Mouse (Mus musculus) ES-E14 (cell line): Measurements from ENCODE around the gene March1.

Experiments used
- CHD2 ChIP-seq: IDR thresholded peaks from 2 replicates; pipeline ENCODE4 v1.6.1; 2014; ENCODE audit warnings: mild to moderate bottlenecking, low read depth, low read length, inconsistent platforms
- HCFC1 ChIP-seq: IDR thresholded peaks from 2 replicates; pipeline ENCODE4 v1.6.1; 2012; ENCODE audit warnings: low read length, inconsistent platforms, borderline replicate concordance; ENCODE audit not compliant: insufficient read depth
- MAFK ChIP-seq: IDR thresholded peaks from 2 replicates; pipeline ENCODE4 v1.6.1; 2014; ENCODE audit warnings: mild to moderate bottlenecking, low read depth, low read length, inconsistent platforms; ENCODE audit not compliant: insufficient read depth
- ZC3H11A ChIP-seq: IDR thresholded peaks from 2 replicates; pipeline ENCODE4 v1.6.1; 2012; ENCODE audit warnings: low read depth, mild to moderate bottlenecking, inconsistent platforms, low read length, borderline replicate concordance
- ZNF384 ChIP-seq: IDR thresholded peaks from 2 replicates; pipeline ENCODE4 v1.6.1; 2012; ENCODE audit warnings: low read depth, low read length, inconsistent platforms

DNA sequence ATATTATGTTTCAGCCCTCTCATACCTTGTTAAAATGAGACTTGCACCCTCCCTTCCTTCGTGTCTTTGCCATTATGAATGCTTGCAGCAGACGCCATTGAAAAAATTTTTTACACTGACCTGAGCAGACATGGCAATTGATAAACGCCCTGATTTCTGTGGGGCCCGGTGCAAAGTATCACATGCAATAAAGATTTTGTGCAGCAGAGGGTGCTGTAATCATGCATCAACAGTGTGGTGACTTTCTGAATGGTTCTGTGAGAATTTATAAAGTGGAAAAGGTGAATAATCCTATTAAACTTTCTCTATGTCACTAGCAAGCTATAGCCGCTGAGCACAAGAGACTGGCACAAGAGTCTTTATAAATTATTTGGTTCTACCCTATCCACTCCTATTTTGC lies 833.0 kb downstream of the March1 start:
- TF ChIP-seq ZC3H11A (peak; percentile 69), MAFK (no peak), CHD2 (no peak), HCFC1 (no peak), ZNF384 (no peak)
